Mouse (Mus musculus): ENCODE measurements around the gene Gpr107.

DNA sequence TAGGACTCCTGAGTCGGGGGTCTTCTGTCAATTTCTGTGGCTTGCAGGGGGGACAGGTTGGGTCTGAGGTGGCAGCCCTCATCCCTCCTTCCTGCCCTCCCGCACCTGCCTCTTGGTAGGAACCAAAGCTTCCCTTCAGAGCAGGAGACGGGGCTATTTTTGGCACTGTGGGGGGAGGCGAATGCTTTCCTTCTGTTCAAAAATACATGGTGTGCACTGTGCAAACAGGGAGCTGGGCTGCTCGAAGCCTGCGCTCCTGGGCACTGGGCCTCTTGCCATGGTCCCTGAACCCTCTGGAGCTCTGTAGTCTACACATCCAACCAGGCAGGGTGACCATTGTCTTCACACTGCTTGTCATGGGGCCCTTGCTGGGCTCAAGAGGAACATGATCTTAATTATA is 105.0 kb downstream of the Gpr107 start:
- TF ChIP-seq CTCF (IDR thresholded peaks at IDR 0.05; ENCODE audit: borderline replicate concordance, extremely low read depth, insufficient read depth, insufficient read length) (no peak), POLR2A (IDR thresholded peaks at IDR 0.05; ENCODE audit: borderline replicate concordance, extremely low read depth, insufficient read depth, insufficient read length, poor library complexity, severe bottlenecking) (no peak)
